Comparison of ENCODE assay signal across 9 mouse cellular contexts in genomic region chr17:47008506-47008905, GRCm38 (mm10). TPM values are rescaled to one million over a fixed set of nuclear protein-coding genes. Genes with fewer than 3 reads are reported as not detected.
A peak's percentile ranks its signal among the peaks of the same experiment; 100 is the strongest.
DNase-seq lines count a peak whose midpoint lies in the region; ATAC-seq and TF ChIP-seq lines count a peak whose summit lies in the region.
"Had no signal": no experiment of that assay in that cellular context is flagged by ENCODE, and none has a peak within 500 bp of the region (broad histone marks: within the 10 kb centered on the region; RNA-seq: fewer than 3 reads in every experiment).

No protein-coding gene starts in this region.

- H3K4me3 ChIP-seq in lung, embryonic 14.5 days (ENCODE audit: low read depth, low read length) = peak overlapping the region; percentile 94
- peak overlapping the region; percentile 93; the same call in 1 of the 2 replicates for H3K4me3 ChIP-seq in forebrain, embryonic 12.5 days (replicated peaks)
- H3K4me3 ChIP-seq in limb, embryonic 13.5 days = peak overlapping the region; percentile 98
- H3K4me3 ChIP-seq in olfactory bulb, adult 2 months (ENCODE audit: insufficient read depth, low read depth, low read length) = 0 out of 2 replicates have a peak overlapping the region, but pooled peaks have one; percentile 15
- no peak overlapping the region for H3K4me3 ChIP-seq in lung, adult 2 months (replicated peaks; ENCODE audit: extremely low read depth, low read depth, low read length)

- peaks cover 8% of the 10 kb centered on the region for H3K4me1 ChIP-seq in lung, embryonic 14.5 days (ENCODE audit: insufficient read depth)
- peaks cover 20% of the 10 kb centered on the region for H3K4me1 ChIP-seq in forebrain, embryonic 12.5 days
- H3K4me1 ChIP-seq in limb, embryonic 13.5 days = peaks cover 26% of the 10 kb centered on the region
- peaks cover 14% of the 10 kb centered on the region for H3K4me1 ChIP-seq in olfactory bulb, adult 2 months (ENCODE audit: control insufficient read depth, insufficient read depth, low read length)
- peaks cover 20% of the 10 kb centered on the region for H3K4me1 ChIP-seq in lung, adult 2 months (ENCODE audit: control insufficient read depth, insufficient read depth, low read length)

- H3K9me3 ChIP-seq in lung, embryonic 14.5 days (ENCODE audit: low read depth, low read length) = no peaks in the 10 kb centered on the region
- no peaks in the 10 kb centered on the region for H3K9me3 ChIP-seq in forebrain, embryonic 12.5 days
- no peaks in the 10 kb centered on the region for H3K9me3 ChIP-seq in limb, embryonic 13.5 days

- peaks cover 10% of the 10 kb centered on the region; the same call in 1 of the 2 replicates for H3K36me3 ChIP-seq in lung, embryonic 14.5 days (ENCODE audit: insufficient read depth)
- H3K36me3 ChIP-seq in forebrain, embryonic 12.5 days (replicated peaks) = peaks cover 9% of the 10 kb centered on the region
- peaks cover 6% of the 10 kb centered on the region; the same call in 1 of the 2 replicates for H3K36me3 ChIP-seq in limb, embryonic 13.5 days

- no peak for TF ChIP-seq POLR2A in olfactory bulb, adult 2 months (IDR thresholded peaks at IDR 0.05; ENCODE audit: insufficient read depth, low read depth, low read length)
- TF ChIP-seq POLR2A in lung, adult 2 months (IDR thresholded peaks at IDR 0.05; ENCODE audit: borderline replicate concordance, extremely low read depth, low read depth, low read length) = no peak

- H3K27me3 ChIP-seq in lung, embryonic 14.5 days (ENCODE audit: insufficient read depth, low read length) = no peaks in the 10 kb centered on the region
- H3K27me3 ChIP-seq in forebrain, embryonic 12.5 days = 0 out of 2 replicates have a peak, but pooled peaks cover 4% of the 10 kb centered on the region
- H3K27me3 ChIP-seq in limb, embryonic 13.5 days = no peaks in the 10 kb centered on the region

- peak overlapping the region; percentile 80 for H3K4me2 ChIP-seq in lung, embryonic 14.5 days
- peak overlapping the region; percentile 86 for H3K4me2 ChIP-seq in forebrain, embryonic 12.5 days
- H3K4me2 ChIP-seq in limb, embryonic 13.5 days (replicated peaks) = peak overlapping the region; percentile 82

- no peak for DNase-seq in lung, embryonic 14.5 days
- no peak for DNase-seq in lung, postnatal 36 days
- DNase-seq in frontal cortex, postnatal 36 days (ENCODE audit: low spot score in 2 of 2) = no peak
- DNase-seq in gastrocnemius, postnatal 10 days = no peak
- no peak for DNase-seq in lung, adult 2 months
- DNase-seq: lung, adult 18-20 months had no signal

- WGBS in lung, embryonic 14.5 days = 24% methylated on average over 8 of the region's 8 CpGs
- WGBS in forebrain, embryonic 12.5 days = 67% methylated on average over 8 of the region's 8 CpGs
- WGBS in limb, embryonic 13.5 days = 32% methylated on average over 8 of the region's 8 CpGs
- WGBS in olfactory bulb, adult 2 months = 10% methylated on average over 8 of the region's 8 CpGs
- WGBS in lung, adult 2 months = 25% methylated on average over 8 of the region's 8 CpGs

- H3K27ac ChIP-seq in lung, embryonic 14.5 days (ENCODE audit: low read depth) = peak overlapping the region; percentile 98; the same call in 1 of the 2 replicates
- H3K27ac ChIP-seq in forebrain, embryonic 12.5 days = no peak overlapping the region
- H3K27ac ChIP-seq in limb, embryonic 13.5 days = no peak overlapping the region
- no peak overlapping the region for H3K27ac ChIP-seq in olfactory bulb, adult 2 months (ENCODE audit: insufficient read depth, low read depth, low read length)

- H3K9ac ChIP-seq in lung, embryonic 14.5 days = peak overlapping the region; percentile 93
- no peak overlapping the region for H3K9ac ChIP-seq in forebrain, embryonic 12.5 days
- H3K9ac ChIP-seq in limb, embryonic 13.5 days = peak overlapping the region; percentile 98; the same call in 1 of the 2 replicates

- ATAC-seq in lung, embryonic 14.5 days (ENCODE audit: insufficient read depth) = no peak
- ATAC-seq in forebrain, embryonic 12.5 days (ENCODE audit: low FRiP score) = no peak
- no peak for ATAC-seq in limb, embryonic 13.5 days (ENCODE audit: low FRiP score, low read depth)

- no peak for TF ChIP-seq CTCF in lung, embryonic 14.5 days (IDR thresholded peaks at IDR 0.05; ENCODE audit: low read depth)
- TF ChIP-seq CTCF in olfactory bulb, adult 2 months (IDR thresholded peaks at IDR 0.05; ENCODE audit: insufficient read depth, low read depth, low read length) = no peak
- TF ChIP-seq CTCF in lung, adult 2 months (IDR thresholded peaks at IDR 0.05; ENCODE audit: insufficient read depth, low read length) = no peak

RNA-seq across cellular contexts. Expression of gene Ubr2, which starts 1.9 kb away (rescaled TPM):
- polyA plus RNA-seq in lung, embryonic 14.5 days (2014; fragmentation: Nextera tagmentation; extraction: Ambion mirVana) = 26.8 and 28.6 TPM in 2 replicates
- 21.0 and 21.8 TPM in 2 replicates for polyA plus RNA-seq in forebrain, embryonic 12.5 days (2016; fragmentation: Nextera tagmentation; extraction: Ambion mirVana)
- polyA plus RNA-seq in limb, embryonic 13.5 days (2015; fragmentation: Nextera tagmentation; extraction: Ambion mirVana) = 15.9 and 18.0 TPM in 2 replicates
- polyA plus RNA-seq in olfactory bulb, adult 2 months (2012; ENCODE audit: insufficient read depth, insufficient read length, low replicate concordance, missing spikeins) = 289 TPM in 1 of 2 replicates, not detected in the other
- total RNA-seq in gastrocnemius, postnatal 10 days (2021) = 10 to 100 TPM; 31.3 to 36.7 TPM
- 27.0 and 31.2 TPM in 2 replicates for polyA plus RNA-seq in lung, adult 2 months (2012; rRNA removed)
